In genomic region chr2:35799073-35799472, GRCm38 (mm10) we compare ENCODE assay signal across 25 mouse cellular contexts.
"Had no signal": no experiment of that assay in that cellular context is flagged by ENCODE, and none has a peak within 500 bp of the region (broad histone marks: within the 10 kb centered on the region; RNA-seq: fewer than 3 reads in every experiment).

No protein-coding gene starts in this region.

- H3K4me1 ChIP-seq: limb, embryonic 13.5 days; limb, embryonic 15.5 days; liver, embryonic 12.5 days had no signal

- DNase-seq: gastrocnemius, postnatal 14 days; gastrocnemius, postnatal 36 days; heart, adult 11 months; heart, adult 2 months; heart, postnatal 14 days; heart, postnatal 36 days; kidney, adult 18-20 months; kidney, adult 8-10 months; kidney, postnatal 14 days; kidney, postnatal 36 days; layer of hippocampus, adult 9-11 months; layer of hippocampus, postnatal 36 days; left cerebral cortex, postnatal 4 days had no signal

- H3K27me3 ChIP-seq: heart, embryonic 13.5 days; heart, embryonic 15.5 days; hindbrain, embryonic 13.5 days; hindbrain, embryonic 15.5 days; limb, embryonic 13.5 days; limb, embryonic 15.5 days had no signal

- H3K9ac ChIP-seq: heart, embryonic 13.5 days; heart, embryonic 15.5 days; hindbrain, embryonic 13.5 days; hindbrain, embryonic 15.5 days; limb, embryonic 13.5 days; limb, embryonic 15.5 days; liver, embryonic 12.5 days; liver, embryonic 14.5 days had no signal

- H3K4me3 ChIP-seq: heart, adult 2 months; heart, embryonic 13.5 days; heart, embryonic 15.5 days; hindbrain, embryonic 13.5 days; hindbrain, embryonic 15.5 days; limb, embryonic 13.5 days; limb, embryonic 15.5 days; liver, embryonic 12.5 days had no signal

- H3K27ac ChIP-seq: heart, adult 2 months; heart, embryonic 13.5 days; heart, embryonic 15.5 days; hindbrain, embryonic 13.5 days; hindbrain, embryonic 15.5 days; hindbrain, postnatal 0 days; kidney, postnatal 0 days; limb, embryonic 13.5 days; limb, embryonic 15.5 days; liver, embryonic 12.5 days; liver, embryonic 14.5 days had no signal

- ATAC-seq: hindbrain, postnatal 0 days; intestine, embryonic 16.5 days; liver, embryonic 12.5 days had no signal

- H3K4me2 ChIP-seq: heart, embryonic 11.5 days; heart, embryonic 13.5 days; heart, embryonic 15.5 days; hindbrain, embryonic 13.5 days; hindbrain, embryonic 15.5 days; limb, embryonic 13.5 days; limb, embryonic 15.5 days; liver, embryonic 12.5 days had no signal

- H3K36me3 ChIP-seq: heart, embryonic 13.5 days; heart, embryonic 15.5 days; hindbrain, embryonic 13.5 days; hindbrain, embryonic 15.5 days; limb, embryonic 13.5 days; limb, embryonic 15.5 days; liver, embryonic 12.5 days had no signal

- H3K9me3 ChIP-seq: heart, embryonic 13.5 days; heart, embryonic 15.5 days; hindbrain, embryonic 13.5 days; hindbrain, embryonic 15.5 days; limb, embryonic 13.5 days; limb, embryonic 15.5 days; liver, embryonic 12.5 days had no signal
